Mouse (Mus musculus): ENCODE measurements around the gene Tfap2e. TPM values are rescaled to one million over a fixed set of nuclear protein-coding genes. Genes with fewer than 3 reads are reported as not detected.

The Tfap2e gene
- polyA plus RNA-seq, 1 experiment: 0.06 TPM

DNA sequence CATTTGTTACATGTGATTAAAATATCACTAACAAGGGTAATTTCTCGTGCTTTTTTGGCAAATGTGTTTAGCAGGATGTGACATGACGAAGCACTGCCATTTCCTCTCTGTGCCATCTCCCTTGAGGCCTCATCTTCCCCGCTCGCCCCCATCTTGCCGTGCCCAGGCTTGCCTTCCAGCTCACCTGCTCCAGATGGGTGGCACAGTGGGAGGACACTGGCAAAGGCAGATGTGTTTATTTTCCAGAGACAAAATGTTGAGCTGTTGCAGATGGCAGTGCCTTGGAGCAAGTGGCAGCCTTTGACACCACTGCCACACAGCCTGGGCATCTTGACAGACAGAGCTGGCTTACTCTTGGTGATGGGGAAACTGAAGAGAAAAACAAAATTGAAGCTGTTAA is 43.0 kb downstream of the Tfap2e start:
- Histone ChIP-seq H3K27me3 (ENCODE audit: control insufficient read depth, insufficient read depth, low read length) (no peaks in the 10 kb centered on the region), H3K4me3 (ENCODE audit: control insufficient read depth, low read depth, low read length) (no peak overlapping the region), H3K4me1 (ENCODE audit: control insufficient read depth, insufficient read depth, low read length) (no peaks in the 10 kb centered on the region), H3K36me3 (ENCODE audit: control insufficient read depth, insufficient read depth, low read length) (peaks cover 2% of the 10 kb centered on the region), H3K27ac (ENCODE audit: control insufficient read depth, insufficient read depth, low read depth, low read length) (no peak overlapping the region)
- TF ChIP-seq CTCF (IDR thresholded peaks at IDR 0.05; ENCODE audit: control insufficient read depth, insufficient read depth, insufficient replicate concordance, low read depth, low read length) (no peak), POLR2A (IDR thresholded peaks at IDR 0.05; ENCODE audit: control insufficient read depth, low read depth, low read length) (no peak)

DNA sequence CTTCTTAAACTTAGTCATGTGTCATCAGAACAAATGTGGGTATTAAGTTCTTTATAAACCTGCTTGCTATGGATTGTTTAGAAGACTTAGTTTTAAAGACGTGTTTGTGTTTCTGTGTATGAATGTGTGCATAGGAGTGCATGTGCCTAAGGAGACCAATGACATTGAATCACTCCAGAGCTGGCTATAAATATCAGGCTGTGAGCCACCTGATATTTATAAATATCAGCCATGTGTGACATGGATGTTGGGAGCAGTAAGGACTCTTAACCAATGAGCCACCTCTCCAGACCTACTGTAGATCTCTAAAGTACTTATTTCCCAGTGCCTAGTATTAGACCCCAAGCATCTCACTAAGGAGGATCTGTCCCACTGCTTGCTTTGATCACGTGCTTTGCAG is 46.6 kb downstream of the Tfap2e start:
- TF ChIP-seq POLR2A (IDR thresholded peaks at IDR 0.05; ENCODE audit: control insufficient read depth, low read depth, low read length) (no peak), CTCF (IDR thresholded peaks at IDR 0.05; ENCODE audit: control insufficient read depth, insufficient read depth, insufficient replicate concordance, low read depth, low read length) (no peak)

DNA sequence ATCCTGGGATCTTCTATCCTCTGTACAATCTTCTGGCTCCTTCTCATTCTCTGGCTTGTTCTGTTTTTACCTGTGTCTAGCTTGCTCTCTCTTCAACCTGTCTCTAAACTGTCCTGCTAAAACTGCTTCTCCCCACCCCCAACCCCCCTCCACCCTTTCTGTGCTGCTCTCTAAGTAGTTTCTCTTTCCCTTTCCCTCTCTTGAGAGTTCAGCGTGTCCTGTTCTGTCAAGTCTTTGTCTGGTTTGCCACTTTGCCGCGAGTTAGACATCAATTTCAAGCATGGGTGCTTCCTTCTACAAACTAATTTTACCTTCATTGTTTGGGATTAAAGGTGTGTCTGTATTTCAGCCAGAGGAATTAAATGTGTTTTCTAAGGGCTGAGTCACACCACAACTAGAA is 53.0 kb downstream of the Tfap2e start:
- H3K36me3 ChIP-seq (ENCODE audit: control insufficient read depth, insufficient read depth, low read length): peaks cover 3% of the 10 kb centered on the region
- TF ChIP-seq CTCF (IDR thresholded peaks at IDR 0.05; ENCODE audit: control insufficient read depth, insufficient read depth, insufficient replicate concordance, low read depth, low read length) (no peak), POLR2A (IDR thresholded peaks at IDR 0.05; ENCODE audit: control insufficient read depth, low read depth, low read length) (no peak)

More for the DNA sequence above, 46.6 kb downstream of the Tfap2e start:
- Histone ChIP-seq H3K4me1 (ENCODE audit: control insufficient read depth, insufficient read depth, low read length) (no peaks in the 10 kb centered on the region), H3K36me3 (ENCODE audit: control insufficient read depth, insufficient read depth, low read length) (peaks cover 4% of the 10 kb centered on the region), H3K27me3 (ENCODE audit: control insufficient read depth, insufficient read depth, low read length) (no peaks in the 10 kb centered on the region), H3K4me3 (ENCODE audit: control insufficient read depth, low read depth, low read length) (no peak overlapping the region), H3K27ac (ENCODE audit: control insufficient read depth, insufficient read depth, low read depth, low read length) (no peak overlapping the region)

DNA sequence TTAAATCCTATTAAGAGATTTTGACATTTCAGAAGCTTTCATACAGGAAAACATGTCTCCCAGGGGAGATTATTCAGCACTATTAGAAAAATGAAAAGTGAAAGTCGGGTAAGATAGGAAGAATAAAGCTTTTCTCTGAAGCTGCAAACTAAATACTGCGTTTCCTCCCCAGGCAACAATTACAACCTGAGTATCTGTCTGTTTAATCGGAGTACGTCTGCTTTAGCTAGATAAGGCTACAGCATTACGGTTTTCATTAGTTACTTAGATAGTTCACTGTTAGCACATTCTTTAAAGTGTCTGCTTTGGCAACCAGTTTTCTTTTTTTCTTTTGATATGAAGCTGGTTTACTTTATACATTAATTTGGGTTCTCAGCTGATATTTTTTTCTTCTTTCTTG is 53.7 kb downstream of the Tfap2e start:
- TF ChIP-seq POLR2A (IDR thresholded peaks at IDR 0.05; ENCODE audit: control insufficient read depth, low read depth, low read length) (no peak), CTCF (IDR thresholded peaks at IDR 0.05; ENCODE audit: control insufficient read depth, insufficient read depth, insufficient replicate concordance, low read depth, low read length) (no peak)
- Histone ChIP-seq H3K27me3 (ENCODE audit: control insufficient read depth, insufficient read depth, low read length) (no peaks in the 10 kb centered on the region), H3K4me3 (ENCODE audit: control insufficient read depth, low read depth, low read length) (no peak overlapping the region), H3K4me1 (ENCODE audit: control insufficient read depth, insufficient read depth, low read length) (no peaks in the 10 kb centered on the region), H3K36me3 (ENCODE audit: control insufficient read depth, insufficient read depth, low read length) (0 out of 2 replicates have a peak, but pooled peaks cover 1% of the 10 kb centered on the region), H3K27ac (ENCODE audit: control insufficient read depth, insufficient read depth, low read depth, low read length) (no peak overlapping the region)

More for the DNA sequence above, 53.0 kb downstream of the Tfap2e start:
- Histone ChIP-seq H3K4me1 (ENCODE audit: control insufficient read depth, insufficient read depth, low read length) (no peaks in the 10 kb centered on the region), H3K27ac (ENCODE audit: control insufficient read depth, insufficient read depth, low read depth, low read length) (no peak overlapping the region), H3K4me3 (ENCODE audit: control insufficient read depth, low read depth, low read length) (no peak overlapping the region), H3K27me3 (ENCODE audit: control insufficient read depth, insufficient read depth, low read length) (no peaks in the 10 kb centered on the region)

DNA sequence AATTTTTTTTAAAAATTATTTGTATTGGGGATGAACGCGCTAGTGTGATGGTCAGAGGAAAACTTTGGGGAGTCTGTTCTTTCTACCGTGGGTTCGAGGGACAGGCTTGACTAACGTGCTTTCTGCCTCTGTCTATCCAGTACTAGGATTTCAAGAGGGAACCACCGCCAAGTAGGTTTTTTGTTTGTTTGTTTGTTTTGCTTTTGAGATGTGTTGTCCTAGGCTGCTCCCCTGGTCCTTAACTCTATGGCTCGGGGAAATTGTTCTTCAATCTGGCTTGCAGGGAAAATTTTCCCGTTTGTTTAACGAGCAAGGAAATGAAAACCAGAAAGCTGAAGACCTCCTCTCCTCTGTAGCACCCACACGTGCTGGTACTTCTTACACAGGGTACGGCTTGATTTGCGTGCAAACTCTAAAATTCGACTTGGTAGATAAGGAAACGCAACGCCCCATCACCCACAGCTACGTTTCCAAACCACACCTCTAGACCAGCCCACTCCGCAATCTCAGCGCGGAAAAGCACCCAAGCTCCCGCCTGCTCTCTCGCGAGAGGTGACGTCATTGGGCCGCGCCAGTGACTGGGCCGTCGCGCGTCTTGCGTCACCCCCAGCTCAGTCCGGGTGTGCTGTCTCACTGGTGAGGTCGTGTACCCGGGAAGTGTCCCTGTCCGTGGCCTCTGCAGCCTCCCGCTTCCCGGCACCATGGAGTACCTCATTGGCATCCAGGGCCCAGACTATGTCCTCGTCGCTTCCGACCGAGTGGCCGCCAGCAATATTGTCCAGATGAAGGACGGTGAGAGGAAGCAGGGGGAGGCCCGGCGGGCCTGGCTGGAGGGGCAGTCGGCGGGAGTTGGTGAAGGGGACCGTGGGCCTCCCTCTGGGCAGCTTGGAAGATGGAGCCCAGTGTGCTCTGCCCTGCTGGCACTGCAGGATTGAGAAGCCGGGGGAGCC is 58.7 kb downstream of the Tfap2e start, which contains the start of gene Psmb2:
Gene Psmb2, plus strand, starts transcription at position 577 of the 950 bp plus-strand sequence.
- TF ChIP-seq CTCF (IDR thresholded peaks at IDR 0.05; ENCODE audit: control insufficient read depth, insufficient read depth, insufficient replicate concordance, low read depth, low read length) (no peak), POLR2A (IDR thresholded peaks at IDR 0.05; ENCODE audit: control insufficient read depth, low read depth, low read length) (peak; percentile 95)
- Histone ChIP-seq H3K36me3 (ENCODE audit: control insufficient read depth, insufficient read depth, low read length) (no peaks in the 10 kb centered on the region), H3K4me3 (ENCODE audit: control insufficient read depth, low read depth, low read length) (peak within 1 kb of the TSS; percentile 94), H3K27me3 (ENCODE audit: control insufficient read depth, insufficient read depth, low read length) (no peaks in the 10 kb centered on the region), H3K4me1 (ENCODE audit: control insufficient read depth, insufficient read depth, low read length) (no peaks in the 10 kb centered on the region; the same call in 1 of the 2 replicates), H3K27ac (ENCODE audit: control insufficient read depth, insufficient read depth, low read depth, low read length) (peak within 1 kb of the TSS; percentile 85)

DNA sequence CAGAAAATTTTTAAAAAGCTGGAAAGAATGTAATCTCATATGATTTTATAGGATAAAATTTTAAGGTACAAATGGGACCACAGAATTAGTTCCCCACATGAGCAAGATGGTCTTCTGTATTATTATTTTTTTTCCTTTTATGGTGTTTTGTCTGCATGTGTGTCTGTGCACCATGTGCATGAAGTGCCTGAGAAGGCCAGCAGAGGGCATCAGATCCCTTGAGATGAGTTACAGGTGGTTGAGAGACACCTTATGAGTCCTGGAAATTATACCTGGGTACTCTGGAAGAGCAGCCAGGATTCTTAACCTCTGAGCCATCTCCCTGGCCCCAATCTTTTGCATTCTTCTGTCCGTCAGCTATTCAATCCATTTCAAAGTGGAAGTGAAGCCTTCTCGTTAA is 69.0 kb downstream of the Tfap2e start:
- no peak overlapping the region for H3K27ac ChIP-seq (ENCODE audit: control insufficient read depth, insufficient read depth, low read depth, low read length)
- no peaks in the 10 kb centered on the region for H3K36me3 ChIP-seq (ENCODE audit: control insufficient read depth, insufficient read depth, low read length)
- no peaks in the 10 kb centered on the region for H3K27me3 ChIP-seq (ENCODE audit: control insufficient read depth, insufficient read depth, low read length)
- peaks cover 3% of the 10 kb centered on the region; the same call in 1 of the 2 replicates for H3K4me1 ChIP-seq (ENCODE audit: control insufficient read depth, insufficient read depth, low read length)
- H3K4me3 ChIP-seq (ENCODE audit: control insufficient read depth, low read depth, low read length): no peak overlapping the region
- TF ChIP-seq CTCF (IDR thresholded peaks at IDR 0.05; ENCODE audit: control insufficient read depth, insufficient read depth, insufficient replicate concordance, low read depth, low read length) (no peak), POLR2A (IDR thresholded peaks at IDR 0.05; ENCODE audit: control insufficient read depth, low read depth, low read length) (no peak)

Other genes with a start within 250 kb of the Tfap2e start
- gene Ago4, start 202.8 kb downstream of the Tfap2e start, polyA plus RNA-seq (2012; rRNA removed): 4.7 and 5.1 TPM in 2 replicates
- gene Clspn, start 179.3 kb downstream of the Tfap2e start, polyA plus RNA-seq (2012; rRNA removed): 1.6 and 2.2 TPM in 2 replicates
- 2.2 and 2.4 TPM in 2 replicates for gene 5730409E04Rik, start 126.4 kb downstream of the Tfap2e start, polyA plus RNA-seq (2012; rRNA removed)
- 66.9 and 77.9 TPM in 2 replicates for gene Psmb2, start 58.6 kb downstream of the Tfap2e start, polyA plus RNA-seq (2012; rRNA removed)
- gene Ncdn, start 17.2 kb upstream of the Tfap2e start, polyA plus RNA-seq (2012; rRNA removed): 6.6 and 6.7 TPM in 2 replicates
- 74.1 and 79.1 TPM in 2 replicates for gene AU040320, start 17.3 kb upstream of the Tfap2e start, polyA plus RNA-seq (2012; rRNA removed)
- gene Zmym4, start 231.9 kb upstream of the Tfap2e start, polyA plus RNA-seq (2012; rRNA removed): 17.1 and 17.3 TPM in 2 replicates